Mouse (Mus musculus) lung, postnatal 0 days (tissue): Measurements from ENCODE around the gene Depdc5.

ENCODE experiments used
- CTCF ChIP-seq: IDR thresholded peaks from 2 replicates; pipeline ENCODE4 v1.5.1; 2016; ENCODE audit warnings: antibody characterized with exemption, mild to moderate bottlenecking
- EP300 ChIP-seq: IDR thresholded peaks from 2 replicates; pipeline ENCODE4 v1.6.1; 2016; ENCODE audit warnings: antibody characterized with exemption, mild to moderate bottlenecking, control low read depth

DNA sequence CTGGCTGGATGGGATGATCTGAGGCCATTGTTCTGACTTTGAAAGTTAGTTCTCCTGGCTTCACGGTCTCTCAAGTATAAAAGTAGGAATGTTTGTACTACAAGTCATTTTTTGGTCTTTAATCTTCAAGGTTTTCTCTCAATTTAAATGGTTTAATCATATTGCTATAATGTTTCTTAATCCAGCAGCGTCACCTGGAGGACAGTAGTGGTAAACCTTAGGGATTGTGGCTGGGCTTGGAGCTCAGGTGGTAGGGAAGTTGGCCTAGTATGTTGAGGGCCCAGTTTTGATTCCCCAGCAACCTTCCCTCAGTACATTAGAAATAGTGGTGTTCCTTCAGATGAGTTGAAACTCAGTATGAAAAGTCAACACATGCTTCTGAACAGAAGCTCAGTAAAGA, 158.1 kb downstream of the Depdc5 start:
- peak; percentile 63 for TF ChIP-seq CTCF
- no peak for TF ChIP-seq EP300
